In the genomic region with DNA sequence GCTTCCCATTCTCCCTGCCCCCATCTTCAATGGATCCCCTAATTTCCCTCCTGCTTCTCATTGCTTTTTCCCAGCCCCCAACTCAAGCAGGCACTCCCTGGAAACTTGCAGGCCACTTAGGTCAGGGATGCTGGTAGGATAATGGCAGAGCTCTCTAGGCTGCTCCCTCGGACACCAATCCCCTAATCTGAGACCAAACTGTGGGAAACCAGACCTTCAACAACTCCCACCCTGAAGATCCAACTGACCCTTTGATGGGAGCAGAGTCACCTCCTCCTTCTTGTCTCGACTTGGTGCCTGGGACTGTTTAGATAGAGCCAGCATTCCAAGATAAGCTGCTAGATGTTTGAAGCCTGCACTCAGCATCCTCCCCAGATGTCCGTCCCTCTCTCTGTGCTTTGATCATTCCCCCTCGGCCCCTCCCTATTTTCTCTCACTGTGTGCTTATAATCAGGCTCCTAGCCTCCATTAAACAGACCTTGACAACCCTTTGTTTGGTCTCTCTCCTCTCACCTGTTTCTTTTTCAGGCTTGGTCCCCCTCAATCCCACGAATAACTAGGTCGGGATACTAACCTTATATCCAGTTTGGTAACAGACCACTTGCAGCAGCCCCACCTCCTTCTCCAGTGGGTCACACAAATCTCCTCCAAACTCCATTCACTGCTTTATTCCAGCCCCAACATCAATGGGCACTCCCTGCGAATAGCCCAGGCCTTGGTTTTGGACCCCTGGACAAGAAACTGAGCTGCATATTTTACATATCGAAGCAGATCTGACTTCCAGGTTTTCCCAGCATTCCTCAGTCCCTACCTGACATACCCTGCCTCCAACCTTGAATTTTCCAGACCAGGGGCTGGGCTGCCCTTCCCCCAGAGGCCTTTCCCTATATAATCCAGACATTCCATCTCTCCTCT, we compare ENCODE assay signal across 14 mouse cellular contexts. TPM values are rescaled to one million over a fixed set of nuclear protein-coding genes. Genes with fewer than 3 reads are reported as not detected.
A peak's percentile ranks its signal among the peaks of the same experiment; 100 is the strongest.
DNase-seq lines count a peak whose midpoint lies in the region; ATAC-seq lines count a peak whose summit lies in the region.
"Had no signal": no experiment of that assay in that cellular context is flagged by ENCODE, and none has a peak within 500 bp of the region (broad histone marks: within the 10 kb centered on the region; RNA-seq: fewer than 3 reads in every experiment).

No protein-coding gene starts in this region.

- H3K4me3 ChIP-seq in lung, embryonic 15.5 days = no peak overlapping the region
- no peak overlapping the region for H3K4me3 ChIP-seq in intestine, embryonic 16.5 days (ENCODE audit: low read length)
- H3K4me3 ChIP-seq in midbrain, embryonic 16.5 days (ENCODE audit: low read depth, low read length) = no peak overlapping the region

- peaks cover 18% of the 10 kb centered on the region for H3K4me1 ChIP-seq in lung, embryonic 15.5 days
- peaks cover 14% of the 10 kb centered on the region for H3K4me1 ChIP-seq in intestine, embryonic 16.5 days (ENCODE audit: control insufficient read depth, insufficient read depth, low read length)
- H3K4me1 ChIP-seq in midbrain, embryonic 16.5 days (ENCODE audit: control insufficient read depth, insufficient read depth, low read length) = peaks cover 3% of the 10 kb centered on the region; the same call in 1 of the 2 replicates

- 0 out of 2 replicates have a peak, but pooled peaks have one; percentile 31 for ATAC-seq in lung, embryonic 15.5 days (ENCODE audit: borderline replicate concordance, extremely low read depth, low FRiP score, low TSS enrichment)
- peak; percentile 19; the same call in 1 of the 2 replicates for ATAC-seq in intestine, embryonic 16.5 days
- 0 out of 2 replicates have a peak, but pooled peaks have one; percentile 32 for ATAC-seq in midbrain, embryonic 16.5 days
- no peak for ATAC-seq in megakaryocyte-erythroid progenitor cell, adult 5-6 weeks (replicated peaks; ENCODE audit: low FRiP score, low TSS enrichment, poor library complexity, severe bottlenecking)

- intact Hi-C loops in heart, postnatal 10 days (cut with DNase I) = no loop called here
- intact Hi-C loops in left cerebral cortex, postnatal 25 days (cut with DNase I) = no loop called here

- H3K9ac ChIP-seq in lung, embryonic 15.5 days = no peak overlapping the region
- no peak overlapping the region for H3K9ac ChIP-seq in intestine, embryonic 16.5 days (ENCODE audit: low read depth, low read length)
- no peak overlapping the region for H3K9ac ChIP-seq in midbrain, embryonic 16.5 days (ENCODE audit: low read depth, low read length)

- no peaks in the 10 kb centered on the region for H3K27me3 ChIP-seq in lung, embryonic 15.5 days
- H3K27me3 ChIP-seq in intestine, embryonic 16.5 days (replicated peaks; ENCODE audit: control insufficient read depth, insufficient read depth, low read length) = no peaks in the 10 kb centered on the region
- H3K27me3 ChIP-seq in midbrain, embryonic 16.5 days (ENCODE audit: control insufficient read depth, insufficient read depth, low read depth, low read length) = no peaks in the 10 kb centered on the region

- DNase-seq in heart, adult 11 months = peak; percentile 88
- no peak for DNase-seq in heart, postnatal 10 days
- no peak for DNase-seq in lung, adult 18-20 months
- DNase-seq in left cerebral cortex, postnatal 25 days (ENCODE audit: low spot score in 2 of 2) = no peak
- DNase-seq: B cell, adult 2 months had no signal

- H3K36me3 ChIP-seq in lung, embryonic 15.5 days = peaks cover 8% of the 10 kb centered on the region; the same call in 1 of the 2 replicates
- peaks cover 5% of the 10 kb centered on the region; the same call in 1 of the 2 replicates for H3K36me3 ChIP-seq in intestine, embryonic 16.5 days (ENCODE audit: control insufficient read depth, insufficient read depth, low read length)
- peaks cover 22% of the 10 kb centered on the region for H3K36me3 ChIP-seq in midbrain, embryonic 16.5 days (ENCODE audit: control insufficient read depth, insufficient read depth, low read length)

- 7% methylated on average over 8 of the region's 8 CpGs for WGBS in lung, embryonic 15.5 days
- 20% methylated on average over 8 of the region's 8 CpGs for WGBS in intestine, embryonic 16.5 days
- 14% methylated on average over 8 of the region's 8 CpGs for WGBS in midbrain, embryonic 16.5 days

- peak overlapping the region; percentile 61; the same call in 1 of the 2 replicates for H3K27ac ChIP-seq in lung, embryonic 15.5 days
- H3K27ac ChIP-seq in intestine, embryonic 16.5 days (ENCODE audit: low read length) = peak overlapping the region; percentile 59
- 0 out of 2 replicates have a peak overlapping the region, but pooled peaks have one; percentile 22 for H3K27ac ChIP-seq in midbrain, embryonic 16.5 days (ENCODE audit: low read length)

- no peaks in the 10 kb centered on the region for H3K9me3 ChIP-seq in lung, embryonic 15.5 days
- H3K9me3 ChIP-seq in intestine, embryonic 16.5 days (ENCODE audit: control insufficient read depth, low read length) = no peaks in the 10 kb centered on the region
- H3K9me3 ChIP-seq in midbrain, embryonic 16.5 days (replicated peaks; ENCODE audit: control insufficient read depth, low read length, poor library complexity, severe bottlenecking) = no peaks in the 10 kb centered on the region

- H3K4me2 ChIP-seq in lung, embryonic 15.5 days = no peak overlapping the region
- no peak overlapping the region for H3K4me2 ChIP-seq in intestine, embryonic 16.5 days (ENCODE audit: low read depth, low read length)
- H3K4me2 ChIP-seq in midbrain, embryonic 16.5 days (ENCODE audit: low read length) = no peak overlapping the region

RNA-seq across cellular contexts. Expression of gene Etfbkmt, which starts 14.7 kb away (rescaled TPM):
- total RNA-seq in heart, postnatal 10 days (2021) = 10 to 100 TPM; 19.1 to 32.9 TPM
- 14.6 and 16.2 TPM in 2 replicates for polyA plus RNA-seq in lung, embryonic 15.5 days (2015; fragmentation: Nextera tagmentation; extraction: Ambion mirVana)
- polyA plus RNA-seq in intestine, embryonic 16.5 days (2015; fragmentation: Nextera tagmentation; extraction: Ambion mirVana) = 16.1 and 17.1 TPM in 2 replicates
- polyA plus RNA-seq in midbrain, embryonic 16.5 days (2015; fragmentation: Nextera tagmentation; extraction: Ambion mirVana) = 5.7 and 7.9 TPM in 2 replicates
- 15.1 and 18.6 TPM in 2 replicates for total RNA-seq in megakaryocyte-erythroid progenitor cell, adult 5-6 weeks (2014; fragmentation: Nextera tagmentation)
- 25.2 and 28.4 TPM in 2 replicates for total RNA-seq in megakaryocyte-erythroid progenitor cell, adult 5-6 weeks (2017)
- total RNA-seq in left cerebral cortex, postnatal 25 days (2021) = 1 to 10 TPM; 1.9 to 3.4 TPM

RNA-seq across cellular contexts. Expression of gene Gm10203, which starts 24.4 kb away (rescaled TPM):
- not detected for total RNA-seq in heart, postnatal 10 days (2021)
- not detected in 2 replicates for polyA plus RNA-seq in lung, embryonic 15.5 days (2015; fragmentation: Nextera tagmentation; extraction: Ambion mirVana)
- not detected in 2 replicates for polyA plus RNA-seq in intestine, embryonic 16.5 days (2015; fragmentation: Nextera tagmentation; extraction: Ambion mirVana)
- polyA plus RNA-seq in midbrain, embryonic 16.5 days (2015; fragmentation: Nextera tagmentation; extraction: Ambion mirVana) = not detected in 2 replicates
- not detected in 2 replicates for total RNA-seq in megakaryocyte-erythroid progenitor cell, adult 5-6 weeks (2014; fragmentation: Nextera tagmentation)
- not detected in 2 replicates for total RNA-seq in megakaryocyte-erythroid progenitor cell, adult 5-6 weeks (2017)
- not detected for total RNA-seq in left cerebral cortex, postnatal 25 days (2021)
- total RNA-seq: adrenal gland, adult 18-20 months; common myeloid progenitor, adult 5-6 weeks; megakaryocyte, adult 5-6 weeks had no signal
- polyA plus RNA-seq: heart, embryonic 14.5 days; kidney, adult 2 months had no signal

RNA-seq across cellular contexts. Expression of gene Amn1, which starts 34.1 kb away (rescaled TPM):
- 10 to 100 TPM; 21.2 to 30.3 TPM for total RNA-seq in heart, postnatal 10 days (2021)
- 28.2 TPM in 2 replicates for polyA plus RNA-seq in lung, embryonic 15.5 days (2015; fragmentation: Nextera tagmentation; extraction: Ambion mirVana)
- polyA plus RNA-seq in intestine, embryonic 16.5 days (2015; fragmentation: Nextera tagmentation; extraction: Ambion mirVana) = 20.4 and 21.7 TPM in 2 replicates
- 110 and 112 TPM in 2 replicates for polyA plus RNA-seq in midbrain, embryonic 16.5 days (2015; fragmentation: Nextera tagmentation; extraction: Ambion mirVana)
- 7.7 and 18.7 TPM in 2 replicates for total RNA-seq in megakaryocyte-erythroid progenitor cell, adult 5-6 weeks (2014; fragmentation: Nextera tagmentation)
- total RNA-seq in megakaryocyte-erythroid progenitor cell, adult 5-6 weeks (2017) = 2.6 and 8.6 TPM in 2 replicates
- 10 to 100 TPM; 33.8 to 35.1 TPM for total RNA-seq in left cerebral cortex, postnatal 25 days (2021)

RNA-seq across cellular contexts. Expression of gene Dennd5b, which starts 52.9 kb away (rescaled TPM):
- total RNA-seq in heart, postnatal 10 days (2021) = 10 to 100 TPM; 27.7 to 32.6 TPM
- 5.5 and 5.8 TPM in 2 replicates for polyA plus RNA-seq in lung, embryonic 15.5 days (2015; fragmentation: Nextera tagmentation; extraction: Ambion mirVana)
- polyA plus RNA-seq in intestine, embryonic 16.5 days (2015; fragmentation: Nextera tagmentation; extraction: Ambion mirVana) = 7.4 and 9.1 TPM in 2 replicates
- 14.2 and 15.1 TPM in 2 replicates for polyA plus RNA-seq in midbrain, embryonic 16.5 days (2015; fragmentation: Nextera tagmentation; extraction: Ambion mirVana)
- total RNA-seq in megakaryocyte-erythroid progenitor cell, adult 5-6 weeks (2014; fragmentation: Nextera tagmentation) = 1.1 and 2.3 TPM in 2 replicates
- total RNA-seq in megakaryocyte-erythroid progenitor cell, adult 5-6 weeks (2017) = 0.19 and 2.2 TPM in 2 replicates
- total RNA-seq in left cerebral cortex, postnatal 25 days (2021) = 10 to 100 TPM; 65.8 to 69.4 TPM
